Mouse (Mus musculus) adrenal gland, postnatal 14 days (tissue): ENCODE measurements around the gene Ccnb2. TPM values are rescaled to one million over a fixed set of nuclear protein-coding genes. Genes with fewer than 3 reads are reported as not detected.
"Not testable (repeated sequence)": the region's sequence is repeated elsewhere in the genome, so short reads cannot be mapped to it uniquely, and the experiment has no call there.

Experiments
- DNase-seq: peaks from one replicate; pipeline ENCODE4 v3.0.0; 2021; ENCODE audit warnings: mixed read lengths
- long read RNA-seq, 2 experiments: library from polyadenylated mRNA; stranded (forward); transcript quantifications; one replicate each; pipeline ENCODE4 v2.0.0; 2021
- total RNA-seq: library from RNA; stranded (reverse); gene quantifications from 2 replicates; pipeline ENCODE4 v1.2.3, GENCODE M21; 2021

The Ccnb2 gene
- 18.8 and 26.1 TPM in 2 replicates for total RNA-seq
- long read RNA-seq, experiment 1, transcript Ccnb2-201 (9 exons, 1,531 nt) = major isoform, 39 of 99 reads
- long read RNA-seq, experiment 1, partial matches to known transcripts = 57 of 99 reads
- long read RNA-seq, experiment 1, other reads (novel, unspliced or antisense) = 3 of 99 reads
- long read RNA-seq, experiment 2, transcript Ccnb2-201 (9 exons, 1,531 nt) = major isoform, 29 of 78 reads
- long read RNA-seq, experiment 2, partial matches to known transcripts = 48 of 78 reads
- long read RNA-seq, experiment 2, other reads (novel, unspliced or antisense) = 1 of 78 reads

DNA sequence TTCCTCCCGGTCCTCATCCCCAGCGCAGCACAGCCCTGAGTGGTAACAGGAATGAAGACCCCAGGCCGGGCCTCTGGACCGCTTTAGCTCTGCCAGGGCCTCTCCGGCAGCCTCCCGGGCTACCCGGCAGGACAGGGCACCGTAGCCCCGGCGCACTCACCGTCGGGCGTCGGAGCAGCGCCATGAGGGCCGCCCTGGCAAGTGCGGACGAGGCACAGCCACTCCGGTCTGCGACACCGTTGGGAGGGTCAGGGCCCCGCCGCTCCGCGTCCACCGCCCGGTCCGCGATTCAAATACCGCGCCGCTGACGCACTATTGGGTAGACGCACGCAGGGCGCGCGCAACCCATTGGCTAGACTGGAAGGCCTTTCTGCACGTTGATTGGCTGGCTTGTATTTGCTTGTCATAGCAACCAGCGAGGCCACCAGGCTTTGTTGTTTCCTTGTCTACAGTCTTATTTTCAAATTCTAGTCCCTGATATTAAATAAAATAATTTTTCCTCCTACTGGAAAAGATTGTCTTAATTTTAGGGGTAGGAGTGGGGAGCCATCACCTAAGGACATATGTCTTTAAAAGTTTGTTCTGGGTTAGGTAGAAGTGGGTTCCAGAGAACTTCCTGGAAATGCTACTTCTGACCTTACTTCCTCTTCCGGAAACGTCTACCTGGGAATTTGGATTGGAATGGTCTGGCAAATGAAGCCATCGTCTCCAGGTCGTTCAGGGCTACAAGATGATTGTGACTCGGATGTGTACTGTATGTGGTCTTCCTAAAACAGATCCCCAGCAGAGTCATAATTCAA is at the start of gene Ccnb2:
Gene Ccnb2, minus strand, starts transcription at position 291 of the 800 bp plus-strand sequence.
- DNase-seq = peak; percentile 94

DNA sequence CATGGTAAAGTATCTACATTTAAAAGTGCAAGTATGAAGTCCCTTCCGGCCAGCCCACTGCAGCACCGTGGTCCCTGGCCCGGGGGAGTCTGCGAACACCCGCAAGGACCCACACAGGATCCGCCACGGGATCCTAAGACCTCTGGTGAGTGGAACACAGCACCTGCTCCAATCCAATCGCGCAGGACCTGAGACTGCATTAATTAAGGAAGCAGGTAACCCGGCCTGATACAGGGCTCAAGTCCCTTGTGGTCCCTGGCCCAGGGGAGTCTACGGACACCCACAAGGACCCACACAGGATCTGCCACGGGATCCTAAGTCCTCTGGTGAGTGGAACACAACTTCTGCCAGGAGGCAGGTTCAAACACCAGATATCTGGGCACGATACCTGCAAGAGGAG is 41.7 kb upstream of the Ccnb2 start:
- not testable (repeated sequence) for DNase-seq

DNA sequence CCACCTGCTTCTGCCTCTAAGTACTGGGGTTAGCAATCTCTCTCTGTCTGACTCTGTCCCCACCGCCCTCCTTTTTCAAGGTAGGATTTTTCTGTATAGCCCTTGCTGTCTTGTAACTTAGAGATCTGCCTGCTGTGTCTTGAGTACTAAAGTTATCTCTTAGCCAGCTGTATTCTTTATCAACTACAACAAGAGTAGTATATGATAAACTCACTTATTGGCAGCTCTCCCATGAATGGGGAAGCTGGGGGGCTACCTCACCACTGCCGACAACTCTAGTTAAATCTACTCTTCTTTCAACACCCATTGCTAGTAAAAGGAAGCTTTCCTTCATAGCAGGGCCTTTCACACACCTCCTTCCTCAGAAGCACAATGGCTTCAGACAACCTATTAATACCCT is 31.0 kb upstream of the Ccnb2 start:
- no peak for DNase-seq

- no peak for DNase-seq
Observed at GRCm38 (mm10) chr9:70449072-70449471, 27.7 kb upstream of the Ccnb2 start.

DNA sequence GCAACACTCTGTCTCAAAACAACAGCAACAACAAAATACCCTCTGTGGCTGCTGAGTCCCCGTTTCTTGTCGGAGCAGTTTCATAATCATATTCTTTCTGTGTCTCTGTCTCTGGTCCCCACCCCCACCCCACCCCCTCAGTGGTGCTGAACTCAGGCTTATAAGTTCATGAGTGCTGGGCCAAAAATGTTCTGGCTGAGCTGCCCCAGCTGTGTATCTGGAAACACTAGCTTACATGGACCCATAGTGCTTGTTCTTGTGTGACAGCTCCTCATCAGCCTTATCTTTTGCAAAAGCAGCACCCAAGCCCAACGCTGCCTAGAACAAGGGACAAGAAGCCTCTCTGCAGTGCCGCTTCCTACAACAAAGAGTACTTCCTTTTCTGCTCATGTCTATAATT is 18.6 kb upstream of the Ccnb2 start:
- DNase-seq = no peak

- DNase-seq = no peak
Observed at GRCm38 (mm10) chr9:70422661-70423060, 1.3 kb upstream of the Ccnb2 start.

DNA sequence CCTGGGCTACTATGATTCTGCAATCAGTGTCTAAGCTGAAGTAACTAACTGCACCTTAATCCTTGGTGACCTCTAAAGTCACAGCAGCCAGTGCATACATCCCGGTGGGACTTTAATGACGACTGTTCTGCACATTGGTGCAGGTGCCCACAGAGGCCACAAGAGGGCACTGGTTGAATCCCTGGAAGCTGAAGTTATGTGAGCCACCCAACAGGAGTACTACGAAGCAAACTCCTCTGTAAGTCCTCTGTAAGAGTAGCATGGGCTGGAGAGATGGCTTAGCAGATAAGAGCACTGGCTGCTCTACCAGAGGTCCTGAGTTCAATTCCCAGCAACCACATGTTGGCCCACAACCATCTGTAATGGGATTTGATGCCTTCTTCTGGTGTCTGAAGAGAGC is 4.9 kb downstream of the Ccnb2 start:
- peak; percentile 35 for DNase-seq

- no peak for DNase-seq
Observed at GRCm38 (mm10) chr9:70413038-70413437, 8.3 kb downstream of the Ccnb2 start.

DNA sequence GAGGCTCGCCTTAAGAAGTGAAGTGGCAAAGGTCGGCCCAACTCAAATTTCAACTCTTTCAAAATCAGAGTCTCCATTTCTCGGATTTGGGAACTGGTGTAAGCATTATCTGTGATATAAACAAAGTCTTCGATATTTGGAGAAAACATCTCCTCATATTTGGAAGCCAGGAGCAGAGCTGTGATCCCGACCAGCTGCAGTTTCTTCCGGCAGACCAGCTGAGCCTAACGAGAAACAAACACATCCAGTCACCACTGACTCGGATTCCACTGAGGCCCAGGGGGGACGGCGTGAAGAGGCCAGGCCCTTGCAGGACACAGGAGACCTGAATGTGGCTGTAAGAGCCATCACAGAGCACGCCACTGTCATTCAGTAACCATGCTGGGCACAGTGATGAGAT is 10.7 kb downstream of the Ccnb2 start:
- DNase-seq = no peak

DNA sequence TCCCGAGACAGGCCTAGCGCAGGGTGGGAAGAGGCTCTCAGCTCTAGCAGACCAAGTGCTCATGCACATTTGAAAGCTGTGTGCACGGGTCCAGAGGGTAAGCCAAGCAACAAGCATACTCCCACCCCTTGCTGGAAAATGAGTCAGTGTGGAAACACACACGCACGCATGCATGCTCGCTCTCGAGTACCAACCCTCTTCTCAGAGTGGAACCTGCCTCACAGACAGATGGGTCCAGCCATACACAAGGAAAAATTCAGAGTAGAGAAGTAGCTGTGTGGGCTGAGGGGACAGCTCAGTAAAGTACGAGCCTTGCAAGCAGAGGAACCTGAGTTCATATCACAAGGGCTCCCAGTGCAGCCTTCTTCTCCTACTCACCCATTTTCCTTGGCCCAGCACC is 11.6 kb downstream of the Ccnb2 start:
- no peak for DNase-seq

- peak; percentile 30 for DNase-seq
Observed at GRCm38 (mm10) chr9:70408791-70409190, 12.6 kb downstream of the Ccnb2 start.

- peak; percentile 35 for DNase-seq
Observed at GRCm38 (mm10) chr9:70406596-70406995, 14.8 kb downstream of the Ccnb2 start.

- DNase-seq = no peak
Observed at GRCm38 (mm10) chr9:70401937-70402539, 19.3 kb downstream of the Ccnb2 start.

DNA sequence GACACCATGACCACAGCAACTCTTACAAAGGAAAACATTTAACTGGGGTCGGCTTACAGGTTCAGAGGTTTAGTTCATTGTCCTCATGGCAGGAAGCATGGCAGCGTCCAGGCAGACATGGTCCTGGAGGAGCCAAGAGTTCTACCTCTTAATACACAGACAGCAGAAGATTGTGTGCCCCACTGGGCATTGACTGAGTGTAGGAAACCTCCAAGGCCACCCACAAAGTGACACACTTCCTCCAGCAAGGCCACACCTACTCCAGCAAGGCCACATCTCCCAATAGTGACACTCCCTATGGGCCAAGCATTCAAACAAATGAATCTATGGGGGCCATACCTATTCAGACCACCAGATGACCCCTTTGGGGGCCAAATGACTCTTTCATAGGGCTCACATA is 25.3 kb downstream of the Ccnb2 start:
- DNase-seq = peak; percentile 10

- DNase-seq = no peak
Observed at GRCm38 (mm10) chr9:70395617-70396016, 25.7 kb downstream of the Ccnb2 start.

GRCm38 (mm10) chr9:70392563-70392907 is 28.8 kb downstream of the Ccnb2 start:
- DNase-seq = peak; percentile 65

- no peak for DNase-seq
Observed at GRCm38 (mm10) chr9:70391660-70392562, 29.4 kb downstream of the Ccnb2 start.

DNA sequence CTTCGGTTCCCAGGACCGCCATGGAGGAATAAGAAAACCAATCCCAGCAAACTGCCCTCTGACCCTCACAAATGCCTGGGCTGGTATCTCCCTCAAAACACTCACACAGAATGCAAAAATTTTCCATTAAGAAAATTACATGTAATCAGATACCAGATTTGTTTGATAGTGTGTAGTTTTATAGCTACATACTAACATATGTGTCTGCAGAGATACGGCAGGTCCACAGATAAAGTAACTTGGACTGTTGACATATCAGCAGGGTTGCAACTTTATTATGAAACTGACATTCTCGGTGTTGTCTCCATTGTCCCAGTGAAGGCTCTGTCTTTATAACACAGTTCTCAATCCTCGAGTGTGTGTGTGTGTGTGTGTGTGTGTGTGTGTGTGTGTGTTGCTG is 30.3 kb downstream of the Ccnb2 start:
- DNase-seq = no peak

DNA sequence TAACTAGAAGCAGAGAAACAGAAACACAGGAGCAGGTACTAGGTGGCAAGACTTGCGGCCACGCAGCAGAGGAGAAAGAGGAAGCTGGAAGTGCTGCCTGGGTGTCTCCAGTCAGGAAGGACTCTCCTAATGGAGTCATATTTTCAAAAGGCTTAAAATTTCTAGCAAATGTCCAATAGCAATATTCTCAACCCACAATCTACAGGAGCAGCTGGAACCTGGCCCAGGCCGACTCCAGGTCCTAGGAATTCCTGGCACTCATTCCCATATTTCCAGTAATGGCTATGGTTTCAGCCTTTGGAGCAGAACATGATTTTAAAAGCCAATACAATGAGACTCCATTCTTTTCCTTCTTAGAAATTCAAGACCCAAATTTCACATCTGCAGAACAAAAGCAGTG is 31.8 kb downstream of the Ccnb2 start:
- DNase-seq = no peak

GRCm38 (mm10) chr9:70387410-70388119 is 33.8 kb downstream of the Ccnb2 start:
- DNase-seq = no peak

DNA sequence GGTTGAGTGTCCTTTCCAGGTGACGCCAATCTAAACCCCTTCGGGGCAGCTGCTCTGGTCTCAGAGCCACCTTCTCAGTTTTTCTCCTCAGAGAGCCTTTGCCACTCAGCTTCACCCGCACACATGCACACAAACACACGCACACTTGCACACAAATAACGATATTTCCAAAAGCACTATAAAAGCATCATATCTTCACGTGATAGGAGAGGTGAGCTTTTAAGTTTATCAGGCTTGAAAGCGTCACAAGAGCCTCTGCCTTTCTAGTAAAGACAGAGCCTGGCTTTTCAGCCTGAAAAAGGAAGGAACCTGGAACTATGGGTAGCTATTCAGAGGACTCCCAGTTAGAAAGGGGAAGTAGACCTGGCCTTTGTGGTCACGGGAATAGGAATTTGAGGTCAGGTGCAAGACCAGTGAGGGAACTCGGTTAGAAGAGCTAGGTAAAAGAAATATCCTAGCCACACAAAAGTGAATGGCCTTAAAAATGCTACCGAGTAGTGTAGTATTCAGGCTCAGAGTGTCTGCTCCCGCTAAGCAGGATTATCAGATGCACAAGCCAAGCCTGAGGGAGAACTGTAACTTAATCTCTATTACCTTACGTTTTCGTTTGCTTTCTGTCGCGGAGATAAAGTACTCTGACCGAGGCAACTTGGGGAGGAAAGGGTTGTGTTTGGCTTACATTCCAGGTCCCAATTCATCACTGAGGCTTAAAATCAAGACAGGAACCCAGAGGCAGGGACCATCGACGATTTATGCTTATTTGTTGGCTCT is 36.2 kb downstream of the Ccnb2 start:
- DNase-seq = no peak
